Mouse (Mus musculus) lung, adult 2 months (tissue): ENCODE measurements at regions not wholly inside any gene's neighbourhood (a gene's known extent, or its start where the extent isn't known, plus 50 kb on each side); places are given as distances from the start of the nearest gene placed in this dataset.

Experiments used
- CTCF ChIP-seq: fragments of 200-500 bp; IDR thresholded peaks from 2 replicates; pipeline ENCODE4 v1.5.1; 2011; ENCODE audit warnings: mild to moderate bottlenecking, low read length, control low read depth; ENCODE audit not compliant: insufficient read depth
- POLR2A ChIP-seq: fragments of 200-500 bp; IDR thresholded peaks from 2 replicates; pipeline ENCODE4 v1.6.1; 2011; ENCODE audit warnings: low read depth, mild to moderate bottlenecking, control low read depth, low read length, borderline replicate concordance; ENCODE audit errors: extremely low read depth

GRCm38 (mm10) chr13:5008296-5008695 lies 399.3 kb upstream of the Akr1e1 start:
- no peak for TF ChIP-seq POLR2A
- TF ChIP-seq CTCF = no peak
